Comparison of ENCODE assay signal across 11 mouse cellular contexts in the genomic region with DNA sequence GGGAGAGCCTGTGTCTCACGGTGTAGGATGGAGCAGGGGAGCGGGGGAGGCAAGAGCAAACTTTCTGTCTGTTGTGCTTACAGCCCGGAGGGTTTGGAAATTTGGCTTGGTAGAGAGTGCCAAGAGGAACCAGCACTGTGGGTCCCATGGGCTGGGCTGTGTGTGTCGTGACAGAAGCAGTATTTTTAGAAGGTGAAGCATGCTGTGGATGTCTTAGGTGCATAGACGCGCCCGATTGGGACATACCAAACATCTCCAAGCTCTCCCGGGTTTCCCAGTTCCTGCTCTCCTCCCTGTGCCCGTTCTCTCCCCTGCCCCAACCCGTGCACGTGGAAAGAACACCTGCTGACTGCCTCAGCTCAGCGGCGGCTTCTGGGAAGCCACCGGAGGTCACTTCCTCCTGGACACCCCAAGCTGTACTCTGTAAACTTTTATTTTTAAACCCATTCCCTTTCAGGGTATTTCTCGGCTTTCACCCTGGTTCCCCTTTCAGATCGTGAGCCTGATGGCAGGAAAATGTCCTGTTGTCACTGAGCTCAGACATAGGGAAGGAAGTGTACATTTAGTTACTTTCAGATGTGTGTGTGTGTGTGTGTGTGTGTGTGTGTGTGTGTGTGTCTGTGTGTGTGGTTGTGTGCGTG. TPM values are rescaled to one million over a fixed set of nuclear protein-coding genes. Genes with fewer than 3 reads are reported as not detected.
A peak's percentile ranks its signal among the peaks of the same experiment; 100 is the strongest.
DNase-seq lines count a peak whose midpoint lies in the region; ATAC-seq lines count a peak whose summit lies in the region.
"Had no signal": no experiment of that assay in that cellular context is flagged by ENCODE, and none has a peak within 500 bp of the region (broad histone marks: within the 10 kb centered on the region; RNA-seq: fewer than 3 reads in every experiment).

No protein-coding gene starts in this region.

- no peaks in the 10 kb centered on the region for H3K27me3 ChIP-seq in heart, embryonic 13.5 days (replicated peaks)

- H3K9ac ChIP-seq in heart, embryonic 13.5 days, result peak overlapping the region; percentile 56; the same call in 1 of the 2 replicates
- H3K9ac ChIP-seq: forebrain, embryonic 13.5 days; hindbrain, embryonic 15.5 days had no signal

- H3K4me3 ChIP-seq in heart, embryonic 13.5 days, result no peak overlapping the region
- H3K4me3 ChIP-seq: forebrain, embryonic 13.5 days; hindbrain, embryonic 15.5 days; myocyte had no signal

- ATAC-seq in CD4-positive, CD25-positive, alpha-beta regulatory T cell, adult 4 months, result no peak
- no peak for ATAC-seq in heart, embryonic 13.5 days (ENCODE audit: extremely low read depth, insufficient number of reproducible peaks, low FRiP score, low TSS enrichment)
- ATAC-seq in monocyte, adult 5-6 weeks (replicated peaks; ENCODE audit: insufficient number of reproducible peaks, low FRiP score, low TSS enrichment, poor library complexity, severe bottlenecking), result peak; percentile 53
- ATAC-seq: forebrain, embryonic 13.5 days had no signal

- DNase-seq in CD4-positive, CD25-positive, alpha-beta regulatory T cell, adult 2 months (ENCODE audit: low read depth, low spot score), result peak; percentile 43
- DNase-seq in lung, adult 18-20 months, result peak; percentile 59 to 70
- DNase-seq in lung, postnatal 14 days, result no peak
- DNase-seq in cerebellum, adult 11 months, result no peak
- no peak for DNase-seq in ovary, postnatal 10 days (ENCODE audit: low spot score)

- no peaks in the 10 kb centered on the region for H3K36me3 ChIP-seq in heart, embryonic 13.5 days
- H3K36me3 ChIP-seq: hindbrain, embryonic 15.5 days had no signal

- WGBS in heart, embryonic 13.5 days, result 48% methylated on average over 17 of the region's 17 CpGs

- no peak overlapping the region for H3K4me2 ChIP-seq in heart, embryonic 13.5 days
- H3K4me2 ChIP-seq: forebrain, embryonic 13.5 days; hindbrain, embryonic 15.5 days had no signal

- no peaks in the 10 kb centered on the region for H3K9me3 ChIP-seq in heart, embryonic 13.5 days
- H3K9me3 ChIP-seq: forebrain, embryonic 13.5 days; hindbrain, embryonic 15.5 days had no signal

- no peak overlapping the region for H3K27ac ChIP-seq in heart, embryonic 13.5 days (replicated peaks)
- H3K27ac ChIP-seq: forebrain, embryonic 13.5 days; hindbrain, embryonic 15.5 days had no signal

- peaks cover 67% of the 10 kb centered on the region for H3K4me1 ChIP-seq in heart, embryonic 13.5 days

RNA-seq across cellular contexts. Expression of a gene that starts 10.0 kb away (rescaled TPM):
- polyA plus RNA-seq in CD4-positive, CD25-positive, alpha-beta regulatory T cell, adult 4 months (2017; shearing (Covaris generic)), result 10 to 100 TPM; 34.4 to 35.5 TPM
- 4.9 and 8.5 TPM in 2 replicates for polyA plus RNA-seq in heart, embryonic 13.5 days (2015; fragmentation: Nextera tagmentation; extraction: Ambion mirVana)
- total RNA-seq in monocyte, adult 5-6 weeks (2017), result 67.9 to 84.4 TPM (median 70.9 TPM) in 3 replicates

RNA-seq across cellular contexts. Expression of a gene that starts 26.2 kb away (rescaled TPM):
- 10 to 100 TPM; 34.3 to 38.8 TPM for polyA plus RNA-seq in CD4-positive, CD25-positive, alpha-beta regulatory T cell, adult 4 months (2017; shearing (Covaris generic))
- 25.7 and 26.6 TPM in 2 replicates for polyA plus RNA-seq in heart, embryonic 13.5 days (2015; fragmentation: Nextera tagmentation; extraction: Ambion mirVana)
- total RNA-seq in monocyte, adult 5-6 weeks (2017), result 20.4 to 31.7 TPM (median 30.1 TPM) in 3 replicates

Comparison
In these comparisons a context has a peak if more than half of its experiments do, and no peak if none do; other contexts are left out.
1. DNase-seq: peak in CD4-positive, CD25-positive, alpha-beta regulatory T cell, adult 2 months (single experiment) and lung, adult 18-20 months (2 of 2); none in lung, postnatal 14 days (single experiment), cerebellum, adult 11 months (single experiment) and ovary, postnatal 10 days (single experiment).